Mouse (Mus musculus) MEL (cell line): Measurements from ENCODE around the gene Usp20. TPM values are rescaled to one million over a fixed set of nuclear protein-coding genes. Genes with fewer than 3 reads are reported as not detected.

Experiments used
- DNase-seq: peaks from one replicate; pipeline ENCODE4 v3.0.0; 2011; ENCODE audit warnings: low read depth, low spot score
- H3K27ac ChIP-seq: 2 replicates; pipeline ENCODE4 v1.5.1; 2012; ENCODE audit warnings: low read depth, mild to moderate bottlenecking, control low read depth, low read length, moderate library complexity; ENCODE audit not compliant: control insufficient read depth
- H3K27me3 ChIP-seq, 2 experiments: fragments of 150-350 bp in 1 of 2; sonication (generic) in 1 of 2; 2 replicates each; pipeline ENCODE4 v1.6.1; 2012; ENCODE audit warnings: low read length in 2 of 2, mild to moderate bottlenecking in 2 of 2, improper control_type of control experiment in 1 of 2, moderate library complexity in 1 of 2; ENCODE audit not compliant: insufficient read depth in 2 of 2, control insufficient read depth in 1 of 2
- H3K36me3 ChIP-seq, 2 experiments: 2 replicates each; pipeline ENCODE4 v1.6.1; 2012 to 2014; ENCODE audit warnings: low read length in 2 of 2, improper control_type of control experiment in 1 of 2, inconsistent platforms in 1 of 2, mild to moderate bottlenecking in 1 of 2; ENCODE audit not compliant: insufficient read depth in 2 of 2, control insufficient read depth in 1 of 2
- H3K4me1 ChIP-seq, 2 experiments: fragments of 150-350 bp in 1 of 2; sonication (generic) in 1 of 2; 2 replicates each; pipeline ENCODE4 v1.6.1; 2012; ENCODE audit warnings: low read length in 2 of 2, improper control_type of control experiment in 1 of 2, mild to moderate bottlenecking in 1 of 2; ENCODE audit not compliant: insufficient read depth in 2 of 2, control insufficient read depth in 1 of 2
- H3K4me3 ChIP-seq, 2 experiments: fragments of 150-350 bp in 1 of 2; sonication (generic) in 1 of 2; 2 replicates each; pipeline ENCODE4 v1.5.1; 2012; ENCODE audit warnings: low read depth in 2 of 2, low read length in 2 of 2, mild to moderate bottlenecking in 2 of 2, moderate library complexity in 2 of 2, control low read depth in 1 of 2, improper control_type of control experiment in 1 of 2; ENCODE audit not compliant: control insufficient read depth in 1 of 2, insufficient read depth in 1 of 2
- H3K79me2 ChIP-seq: 2 replicates; pipeline ENCODE4 v1.6.1; 2012; ENCODE audit warnings: mild to moderate bottlenecking, low read length, moderate library complexity; ENCODE audit not compliant: control insufficient read depth, poor library complexity, insufficient read depth
- H3K9ac ChIP-seq: 2 replicates; pipeline ENCODE4 v1.6.1; 2012; ENCODE audit warnings: low read depth, mild to moderate bottlenecking, control low read depth, low read length, moderate library complexity; ENCODE audit not compliant: control insufficient read depth, poor library complexity, severe bottlenecking
- H3K9me3 ChIP-seq: fragments of 150-350 bp; sonication (generic); replicated peaks from 2 replicates; pipeline ENCODE4 v1.6.1; 2012; ENCODE audit warnings: mild to moderate bottlenecking, low read length, improper control_type of control experiment, moderate library complexity; ENCODE audit not compliant: insufficient read depth
- BHLHE40 ChIP-seq: IDR thresholded peaks from 2 replicates; pipeline ENCODE4 v1.6.1; 2012; ENCODE audit warnings: low read depth, mild to moderate bottlenecking, inconsistent platforms, low read length, improper control_type of control experiment, borderline replicate concordance
- CTCF ChIP-seq, 3 experiments: IDR thresholded peaks in 2 of 3; conservative IDR thresholded peaks in 1 of 3; 2 replicates each; pipeline ENCODE4 v1.5.1; 2011 to 2012; ENCODE audit warnings: low read length in 3 of 3, low read depth in 2 of 3, mild to moderate bottlenecking in 2 of 3, improper control_type of control experiment in 1 of 3, inconsistent platforms in 1 of 3, mixed read lengths in 1 of 3, moderate library complexity in 1 of 3; ENCODE audit not compliant: control insufficient read depth in 1 of 3, insufficient read depth in 1 of 3, poor library complexity in 1 of 3, severe bottlenecking in 1 of 3
- E2F4 ChIP-seq: IDR thresholded peaks from 2 replicates; pipeline ENCODE4 v1.6.1; 2011; ENCODE audit warnings: low read depth, low read length, improper control_type of control experiment, borderline replicate concordance
- ELF1 ChIP-seq: IDR thresholded peaks from 2 replicates; pipeline ENCODE4 v1.6.1; 2014; ENCODE audit warnings: low read depth, mild to moderate bottlenecking, inconsistent platforms, low read length, improper control_type of control experiment, moderate library complexity
- EP300 ChIP-seq, 2 experiments: IDR thresholded peaks; 2 replicates each; pipeline ENCODE4 v1.6.1; 2011; ENCODE audit warnings: improper control_type of control experiment in 2 of 2, low read length in 2 of 2, low read depth in 1 of 2, mild to moderate bottlenecking in 1 of 2
- ETS1 ChIP-seq: IDR thresholded peaks from 2 replicates; pipeline ENCODE4 v1.6.1; 2012; ENCODE audit warnings: low read depth, mild to moderate bottlenecking, inconsistent platforms, low read length, improper control_type of control experiment, moderate library complexity
- GATA1 ChIP-seq: IDR thresholded peaks from 2 replicates; pipeline ENCODE4 v1.6.1; 2011; ENCODE audit warnings: low read depth, low read length, improper control_type of control experiment
- HCFC1 ChIP-seq: IDR thresholded peaks from 2 replicates; pipeline ENCODE4 v1.6.1; 2012; ENCODE audit warnings: low read depth, mild to moderate bottlenecking, inconsistent platforms, low read length, improper control_type of control experiment, moderate library complexity
- JUND ChIP-seq: IDR thresholded peaks from 2 replicates; pipeline ENCODE4 v1.6.1; 2011; ENCODE audit warnings: low read depth, mild to moderate bottlenecking, improper control_type of control experiment, low read length
- MAFK ChIP-seq: IDR thresholded peaks from 2 replicates; pipeline ENCODE4 v1.6.1; 2011; ENCODE audit warnings: low read depth, mild to moderate bottlenecking, low read length, improper control_type of control experiment, borderline replicate concordance
- MAX ChIP-seq: IDR thresholded peaks from 2 replicates; pipeline ENCODE4 v1.6.1; 2011; ENCODE audit warnings: low read length, improper control_type of control experiment
- MAZ ChIP-seq: IDR thresholded peaks from 2 replicates; pipeline ENCODE4 v1.6.1; 2012; ENCODE audit warnings: low read depth, mild to moderate bottlenecking, inconsistent platforms, low read length, improper control_type of control experiment
- MYB ChIP-seq: IDR thresholded peaks from 2 replicates; pipeline ENCODE4 v1.6.1; 2011; ENCODE audit warnings: mild to moderate bottlenecking, low read depth, low read length, improper control_type of control experiment
- MYC ChIP-seq: IDR thresholded peaks from 2 replicates; pipeline ENCODE4 v1.6.1; 2011; ENCODE audit warnings: low read depth, mild to moderate bottlenecking, low read length, improper control_type of control experiment, moderate library complexity
- NELFE ChIP-seq: IDR thresholded peaks from 2 replicates; pipeline ENCODE4 v1.6.1; 2011; ENCODE audit warnings: low read depth, low read length, improper control_type of control experiment
- NRF1 ChIP-seq: IDR thresholded peaks from 2 replicates; pipeline ENCODE4 v1.6.1; 2014; ENCODE audit warnings: low read depth, mild to moderate bottlenecking, inconsistent platforms, low read length, improper control_type of control experiment, moderate library complexity; ENCODE audit not compliant: poor library complexity, insufficient read depth, severe bottlenecking
- POLR2AphosphoS2 ChIP-seq: IDR thresholded peaks from 2 replicates; pipeline ENCODE4 v1.6.1; 2011; ENCODE audit warnings: low read length, improper control_type of control experiment
- SIN3A ChIP-seq: IDR thresholded peaks from 2 replicates; pipeline ENCODE4 v1.6.1; 2012; ENCODE audit warnings: low read length, improper control_type of control experiment, inconsistent platforms
- SMC3 ChIP-seq: IDR thresholded peaks from 2 replicates; pipeline ENCODE4 v1.6.1; 2011; ENCODE audit warnings: low read depth, low read length, improper control_type of control experiment
- TAL1 ChIP-seq: IDR thresholded peaks from 2 replicates; pipeline ENCODE4 v1.6.1; 2012; ENCODE audit warnings: mild to moderate bottlenecking, inconsistent platforms, low read length, moderate library complexity, mixed read lengths
- TBP ChIP-seq: IDR thresholded peaks from 2 replicates; pipeline ENCODE4 v1.8.0; 2011; ENCODE audit warnings: low read depth, low read length, improper control_type of control experiment
- UBTF ChIP-seq: IDR thresholded peaks from 2 replicates; pipeline ENCODE4 v1.6.1; 2012; ENCODE audit warnings: low read depth, mild to moderate bottlenecking, inconsistent platforms, low read length, improper control_type of control experiment, moderate library complexity, borderline replicate concordance; ENCODE audit not compliant: insufficient read depth
- USF1 ChIP-seq: IDR thresholded peaks from 2 replicates; pipeline ENCODE4 v1.6.1; 2014; ENCODE audit warnings: low read depth, mild to moderate bottlenecking, inconsistent platforms, low read length, improper control_type of control experiment, moderate library complexity
- ZMIZ1 ChIP-seq: IDR thresholded peaks from 2 replicates; pipeline ENCODE4 v1.6.1; 2012; ENCODE audit warnings: low read depth, mild to moderate bottlenecking, inconsistent platforms, low read length, improper control_type of control experiment, moderate library complexity
- polyA plus RNA-seq, 2 experiments: library from polyadenylated mRNA; stranded (reverse) in 1 of 2; unstranded in 1 of 2; fragments of >175 nt in 1 of 2; fragments of >200 nt in 1 of 2; gene quantifications; 2 replicates each; pipeline versions ENCODE4 v1.2.1 to v1.2.4; 2012; ENCODE audit warnings: low replicate concordance in 2 of 2, low read depth in 1 of 2; ENCODE audit not compliant: insufficient read length in 2 of 2, insufficient read depth in 1 of 2, missing spikeins in 1 of 2
- total RNA-seq: library from RNA; depleted of rRNA; stranded (reverse); fragments of 300-350 nt; gene quantifications from 2 replicates; pipeline ENCODE4 v1.2.3, GENCODE M21; 2012

The Usp20 gene
- total and polyA plus RNA-seq, 3 experiments: 9.4 to 10.8 TPM; not detected in 1

DNA sequence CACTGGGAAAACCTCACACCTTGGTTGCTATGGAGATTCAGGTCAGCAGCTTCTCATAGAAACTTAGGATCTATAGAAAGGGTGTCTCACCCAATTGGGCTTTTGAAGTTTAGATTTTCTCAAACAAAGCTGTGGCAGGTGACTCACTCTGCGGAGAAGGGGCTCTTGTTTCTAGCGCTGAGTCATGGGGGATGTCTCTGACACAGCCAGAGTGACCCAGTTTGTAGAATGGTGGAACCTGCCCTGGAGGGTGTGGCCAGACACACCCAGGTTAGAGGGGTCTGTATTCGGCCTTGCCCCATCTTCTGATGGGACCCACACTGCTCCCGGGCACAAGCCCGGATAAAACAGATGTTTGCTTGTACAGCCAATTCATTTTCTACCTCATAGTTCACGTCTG, 60.8 kb downstream of the Usp20 start:
- peaks cover 0 to 2% of the 10 kb centered on the region in 2 experiments; a peak in 1 of 4 replicates for H3K4me1 ChIP-seq
- H3K4me3 ChIP-seq: no peak overlapping the region
- no peaks in the 10 kb centered on the region for H3K36me3 ChIP-seq
- H3K27me3 ChIP-seq: no peaks in the 10 kb centered on the region
- H3K9me3 ChIP-seq: no peaks in the 10 kb centered on the region
- no peak for DNase-seq
- TF ChIP-seq SMC3: no peak
- no peak for TF ChIP-seq NELFE
- H3K9ac ChIP-seq: no peak overlapping the region
- H3K79me2 ChIP-seq: no peaks in the 10 kb centered on the region
- no peak overlapping the region for H3K27ac ChIP-seq

DNA sequence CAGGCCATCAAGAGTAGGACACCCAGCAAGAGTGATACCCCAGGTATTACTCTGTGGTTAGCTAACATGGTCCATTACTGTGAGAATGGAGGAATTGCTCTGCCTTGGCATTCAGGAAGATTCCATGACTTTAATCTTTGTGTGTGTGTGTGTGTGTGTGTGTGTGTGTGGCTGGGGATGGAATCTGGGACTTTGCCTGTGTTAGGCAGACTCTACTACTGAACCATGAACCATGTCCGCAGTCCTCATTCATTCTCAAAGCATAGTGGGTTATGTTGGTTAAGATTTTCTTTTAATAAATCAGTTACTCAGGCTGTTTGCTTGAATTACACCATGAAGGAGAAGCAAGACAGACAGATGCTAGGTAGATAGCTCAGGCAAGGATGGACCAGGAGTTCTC, 61.8 kb downstream of the Usp20 start:
- Histone ChIP-seq H3K27me3 (no peaks in the 10 kb centered on the region), H3K9me3 (no peaks in the 10 kb centered on the region), H3K4me1 (peaks cover 0 to 8% of the 10 kb centered on the region in 2 experiments; a peak in 2 of 4 replicates), H3K4me3 (no peak overlapping the region), H3K9ac (no peak overlapping the region), H3K27ac (no peak overlapping the region), H3K79me2 (no peaks in the 10 kb centered on the region), H3K36me3 (peaks cover 0 to 5% of the 10 kb centered on the region in 2 experiments; a peak in 2 of 4 replicates)
- no peak for TF ChIP-seq MAFK
- no peak for TF ChIP-seq ZMIZ1
- TF ChIP-seq USF1: no peak
- TF ChIP-seq ELF1: no peak
- TF ChIP-seq ETS1: no peak
- TF ChIP-seq E2F4: no peak
- TF ChIP-seq BHLHE40: no peak
- TF ChIP-seq MAX: no peak
- no peak for TF ChIP-seq POLR2AphosphoS2
- TF ChIP-seq EP300 (IDR thresholded peaks at IDR 0.05; ENCODE audit: low read depth in 1 of 2, low read length in 2 of 2): no peak
- TF ChIP-seq GATA1: no peak
- TF ChIP-seq MYB: no peak
- no peak for TF ChIP-seq JUND
- DNase-seq: no peak

DNA sequence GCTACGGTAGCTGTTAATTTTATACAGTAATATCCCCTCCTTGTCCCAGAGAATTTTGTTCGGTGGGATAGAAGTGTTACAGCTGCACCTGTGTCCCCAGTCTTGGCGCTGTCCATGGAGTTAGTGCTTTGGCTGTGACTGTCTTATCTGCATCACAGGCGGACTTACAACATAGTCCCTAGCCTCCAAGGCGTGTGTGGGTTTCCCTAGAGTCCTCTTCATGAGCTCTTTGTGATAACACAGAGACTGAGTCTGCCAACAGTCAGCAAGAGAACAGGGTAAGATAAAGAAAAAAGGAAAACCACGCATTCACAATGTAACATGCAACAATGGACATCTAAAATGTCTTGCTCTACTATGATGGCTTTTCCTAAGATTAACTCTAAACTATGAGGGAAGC, 66.0 kb downstream of the Usp20 start:
- Histone ChIP-seq H3K9ac (no peak overlapping the region), H3K4me1 (peaks cover 0 to 8% of the 10 kb centered on the region in 2 experiments; a peak in 2 of 4 replicates), H3K36me3 (peaks cover 0 to 5% of the 10 kb centered on the region in 2 experiments; a peak in 2 of 4 replicates), H3K9me3 (no peaks in the 10 kb centered on the region), H3K27ac (no peak overlapping the region), H3K79me2 (no peaks in the 10 kb centered on the region), H3K27me3 (no peaks in the 10 kb centered on the region), H3K4me3 (no peak overlapping the region)
- TF ChIP-seq ELF1 (no peak), MYC (no peak), ETS1 (no peak), MAZ (no peak), CTCF (IDR thresholded peaks at IDR 0.05 in 2 of 3, conservative IDR thresholded peaks at IDR 0.05 in 1 of 3; ENCODE audit: control insufficient read depth in 1 of 3, insufficient read depth in 1 of 3, low read depth in 2 of 3, low read length in 3 of 3, poor library complexity in 1 of 3, severe bottlenecking in 1 of 3) (no peak), NRF1 (no peak), HCFC1 (no peak), MAX (no peak), JUND (no peak), SIN3A (no peak), TAL1 (peak; percentile 33; the same call in 1 of the 2 replicates), POLR2AphosphoS2 (no peak), MYB (no peak), MAFK (no peak), UBTF (no peak), TBP (0 out of 2 replicates have a peak, but pooled peaks have one; percentile 19), BHLHE40 (no peak), EP300 (IDR thresholded peaks at IDR 0.05; ENCODE audit: low read depth in 1 of 2, low read length in 2 of 2) (peak; percentile 20 to 49; a peak in 3 of 4 replicates), GATA1 (peak; percentile 46; the same call in 1 of the 2 replicates)
- peak; percentile 72 for DNase-seq
